Mouse (Mus musculus) liver, adult (tissue): ENCODE results near the gene Irs1.

Source experiments
- GATA4 ChIP-seq: IDR thresholded peaks from 2 replicates; pipeline ENCODE4 v1.6.1; 2014; ENCODE audit warnings: mild to moderate bottlenecking, low read length; ENCODE audit not compliant: insufficient replicate concordance

Gene Irs1

GRCm38 (mm10) chr1:82243260-82243825 is 47.9 kb downstream of the Irs1 start:
- TF ChIP-seq GATA4 = no peak

DNA sequence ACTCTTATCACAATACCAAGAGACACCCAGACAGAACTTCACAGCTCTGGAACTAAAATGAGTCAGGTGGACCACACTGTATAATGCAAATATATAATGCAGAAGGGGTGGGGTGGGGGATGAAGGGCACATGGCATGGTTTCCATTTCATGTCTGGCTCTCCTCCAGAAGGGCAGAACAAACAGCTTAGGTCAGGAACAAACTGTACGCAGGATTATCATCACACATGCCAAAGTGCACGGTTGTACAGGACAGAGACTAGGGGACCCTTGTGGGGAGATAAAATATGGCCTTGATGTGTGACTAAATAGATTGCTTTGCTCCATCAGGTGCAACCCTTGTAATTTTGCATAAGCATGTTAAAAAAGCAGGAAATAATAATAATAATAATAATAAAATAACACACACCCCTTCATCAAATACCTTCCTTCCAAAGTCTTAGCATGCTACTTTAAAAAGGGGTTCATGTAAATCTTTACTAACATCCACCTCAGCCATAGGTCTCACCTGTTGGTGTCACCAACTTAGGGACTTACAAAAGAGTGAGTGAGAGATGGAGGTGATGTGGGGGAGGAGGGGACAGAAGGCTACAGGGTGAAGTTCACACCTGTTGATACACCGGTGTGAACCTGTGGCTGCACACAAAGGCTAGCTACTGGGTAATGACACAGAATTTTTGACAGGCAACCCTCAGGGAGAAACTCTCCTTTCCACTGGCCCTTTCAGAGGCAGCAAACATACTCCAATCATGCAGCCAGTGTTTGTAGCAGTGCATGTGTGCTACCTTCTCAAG is 51.6 kb downstream of the Irs1 start:
- TF ChIP-seq GATA4 = peak; percentile 59; the same call in 1 of the 2 replicates

DNA sequence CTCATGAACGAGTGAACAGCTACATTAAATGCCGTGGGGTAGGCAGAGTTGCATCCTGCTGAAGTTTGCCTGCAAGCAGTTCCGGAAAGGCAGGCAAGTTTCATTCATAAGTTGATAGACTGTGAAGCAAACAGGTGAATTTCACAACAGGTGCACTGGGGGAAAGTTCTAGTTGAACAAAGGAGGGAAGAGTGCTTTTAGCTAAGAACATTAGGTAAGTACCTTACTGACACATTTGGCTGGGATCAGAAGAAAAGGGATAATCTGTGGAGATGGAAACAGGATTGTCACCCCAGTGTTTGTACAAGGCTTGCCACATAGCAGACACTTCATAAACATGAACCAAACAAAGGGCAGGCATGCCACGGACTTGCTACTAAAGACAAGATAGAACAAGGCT is 53.0 kb downstream of the Irs1 start:
- no peak for TF ChIP-seq GATA4

DNA sequence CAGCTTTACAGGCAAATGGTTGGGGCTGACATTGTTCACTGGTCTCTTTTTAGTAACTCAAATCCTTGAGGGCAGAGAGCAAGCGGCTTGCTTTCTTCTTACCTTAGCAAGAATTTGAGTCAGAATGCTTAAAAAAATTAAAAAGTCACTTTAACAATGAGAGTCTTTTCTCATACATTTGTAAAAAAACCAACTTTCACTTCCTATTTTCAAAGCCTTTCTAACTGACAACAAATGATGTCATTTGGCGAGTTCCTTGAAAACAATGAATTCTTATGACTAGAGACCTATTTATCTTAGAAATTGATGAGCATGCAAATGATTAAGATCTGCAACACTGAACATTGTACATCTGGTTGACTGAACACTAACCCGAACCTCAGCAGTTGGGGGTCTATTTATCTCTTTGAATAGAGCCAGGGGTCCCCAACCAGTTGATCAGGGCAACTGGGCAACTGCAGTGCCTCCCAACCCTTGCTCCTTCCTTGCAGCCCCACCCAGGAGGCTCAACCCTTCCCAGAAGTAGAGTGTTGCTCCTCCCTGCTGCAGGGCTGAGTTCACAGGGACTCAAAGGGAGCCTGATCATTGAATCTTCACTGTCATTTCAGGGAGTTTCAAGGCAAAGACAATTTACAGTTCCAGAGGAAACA is 55.6 kb downstream of the Irs1 start:
- TF ChIP-seq GATA4 = no peak

DNA sequence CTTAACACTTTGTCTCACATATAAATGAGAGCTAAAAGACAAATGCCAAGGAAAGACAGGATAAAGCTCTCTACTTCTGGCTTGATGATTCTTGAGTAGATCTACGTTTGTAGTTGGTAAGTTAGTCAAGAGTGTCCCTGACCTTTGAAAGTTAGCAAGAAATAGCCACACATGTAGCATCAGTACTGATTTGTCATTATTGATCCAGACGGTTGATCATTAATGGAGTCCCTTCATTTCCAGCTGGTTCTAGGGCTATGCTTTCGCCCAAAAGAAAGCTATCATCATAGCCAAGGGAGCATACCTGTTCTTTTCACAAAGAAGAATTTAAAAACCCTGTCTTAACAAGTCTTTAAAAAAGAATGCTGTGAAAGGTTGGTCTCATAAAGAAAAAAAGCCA is 56.6 kb downstream of the Irs1 start:
- no peak for TF ChIP-seq GATA4

DNA sequence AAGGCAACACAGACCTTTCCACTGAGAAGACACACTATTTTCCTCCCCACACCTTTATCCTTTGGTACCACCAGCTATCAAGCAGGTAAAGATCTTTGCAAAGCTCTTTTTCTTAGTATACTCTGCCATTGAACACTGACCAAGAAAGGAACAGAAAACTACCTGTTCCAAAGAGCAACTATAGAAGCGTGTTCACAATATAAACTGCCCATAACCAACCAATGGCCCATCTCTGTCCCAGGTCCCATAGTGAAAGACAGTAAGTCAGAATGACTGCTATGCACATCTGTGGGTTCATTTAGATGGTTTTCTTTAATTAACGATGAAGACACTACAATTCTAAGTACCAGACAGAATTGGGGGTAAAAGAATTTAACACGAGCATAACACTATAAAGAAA is 58.4 kb downstream of the Irs1 start, which contains the start of gene Gm9747:
Gene Gm9747 (plus strand): TSS at position 301 of the 400 bp plus-strand sequence.
- no peak for TF ChIP-seq GATA4

DNA sequence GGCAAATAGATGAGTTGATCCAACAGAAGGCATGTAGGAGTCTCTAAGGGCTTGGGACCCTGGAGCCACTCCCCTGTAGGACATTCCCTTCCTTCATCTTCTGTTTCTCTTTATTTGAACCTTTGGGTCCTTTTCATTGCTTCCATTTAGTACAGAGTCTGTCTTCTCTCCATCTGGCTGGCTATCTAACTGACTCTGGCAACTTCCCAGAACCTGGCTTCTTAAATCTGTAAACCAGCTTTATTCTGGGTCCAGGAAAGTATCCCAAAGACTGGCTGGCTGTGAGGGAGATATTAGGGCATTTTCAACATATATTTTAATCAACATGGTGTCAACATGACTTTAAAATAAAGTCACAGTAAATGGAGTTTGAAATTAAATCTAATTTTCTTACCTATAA is 62.4 kb downstream of the Irs1 start:
- TF ChIP-seq GATA4 = no peak

- TF ChIP-seq GATA4 = no peak
Measured at GRCm38 (mm10) chr1:82223042-82223795, 68.0 kb downstream of the Irs1 start.

GRCm38 (mm10) chr1:82221462-82221861 is 69.8 kb downstream of the Irs1 start:
- no peak for TF ChIP-seq GATA4

GRCm38 (mm10) chr1:82220673-82221396 is 70.4 kb downstream of the Irs1 start:
- no peak for TF ChIP-seq GATA4

DNA sequence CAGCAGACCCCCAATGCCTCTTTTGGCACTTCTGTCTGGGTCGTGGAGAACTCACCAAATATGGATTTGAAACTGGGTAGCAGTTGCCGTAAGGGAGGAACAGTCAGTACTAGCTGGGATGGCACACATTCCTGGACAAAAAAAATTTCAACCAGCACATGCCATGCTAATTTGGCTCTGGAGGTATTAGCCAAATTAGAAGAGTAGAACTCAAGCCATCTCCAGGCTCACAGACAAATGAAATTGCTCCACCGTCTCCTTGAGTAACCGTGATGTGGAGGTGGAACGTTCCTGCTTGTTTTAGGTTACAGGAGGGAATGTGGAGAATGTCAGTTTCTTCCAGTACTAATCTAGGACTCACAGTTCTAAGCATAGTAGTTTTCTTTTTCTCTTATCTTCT is 83.7 kb downstream of the Irs1 start:
- no peak for TF ChIP-seq GATA4

DNA sequence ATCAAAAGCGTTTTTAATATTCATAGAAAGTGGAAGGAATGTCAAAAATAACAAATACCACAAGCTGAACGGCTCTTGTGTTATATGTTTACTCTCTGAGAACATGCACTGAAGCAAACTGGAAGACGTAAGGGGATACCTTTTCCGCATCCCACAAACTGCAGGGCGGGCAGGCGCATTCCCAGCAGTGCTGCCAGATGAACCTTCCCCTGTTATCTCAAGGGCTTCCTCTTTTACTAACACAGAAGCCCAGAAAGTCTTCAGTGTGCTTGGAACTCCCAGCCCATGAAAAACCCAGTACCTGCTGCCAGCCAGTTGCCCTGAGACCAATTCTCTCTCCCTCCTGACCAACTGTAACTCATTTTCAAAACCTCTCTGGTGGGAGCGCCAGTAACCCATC is 90.6 kb downstream of the Irs1 start:
- no peak for TF ChIP-seq GATA4

- no peak for TF ChIP-seq GATA4
Measured at GRCm38 (mm10) chr1:82199918-82200317, 91.3 kb downstream of the Irs1 start.

- TF ChIP-seq GATA4 = no peak
Measured at GRCm38 (mm10) chr1:82191579-82191978, 99.6 kb downstream of the Irs1 start.

GRCm38 (mm10) chr1:82189516-82189915 is 101.7 kb downstream of the Irs1 start:
- no peak for TF ChIP-seq GATA4
